Mouse (Mus musculus) liver, adult 2 months (tissue): ENCODE measurements around the gene Serpini1.

Experiments used
- CTCF ChIP-seq: fragments of 200-500 bp; IDR thresholded peaks from 2 replicates; pipeline ENCODE4 v1.5.1; 2011; ENCODE audit warnings: low read depth, low read length, control low read depth
- POLR2A ChIP-seq: fragments of 200-500 bp; IDR thresholded peaks from 2 replicates; pipeline ENCODE4 v1.6.1; 2011; ENCODE audit warnings: low read length, control low read depth; ENCODE audit not compliant: insufficient read depth; ENCODE audit errors: extremely low read depth

GRCm38 (mm10) chr3:75531074-75531473 is 26.3 kb upstream of the Serpini1 start:
- TF ChIP-seq POLR2A (no peak), CTCF (no peak)
